Mouse (Mus musculus): ENCODE measurements around the gene Gimap1.

Gimap1 gene

DNA sequence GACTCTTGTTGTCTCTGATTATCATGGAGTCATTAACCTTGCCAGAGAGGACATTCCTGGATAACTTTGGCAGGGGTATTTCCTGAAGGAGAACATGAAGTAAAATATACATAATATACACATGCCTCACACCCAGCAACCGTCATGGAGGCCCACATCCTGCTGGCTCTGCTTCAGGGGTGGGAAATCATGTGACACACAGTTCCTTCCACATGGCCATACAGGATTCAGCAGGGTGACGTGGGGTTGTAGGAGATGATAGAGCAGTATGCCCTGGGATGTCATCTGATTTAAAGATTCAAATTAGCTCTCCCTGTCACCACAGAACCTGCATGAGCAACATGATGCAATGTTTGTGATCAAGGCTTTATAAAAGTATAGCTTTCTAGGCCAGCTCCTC is 49.0 kb downstream of the Gimap1 start:
- intact Hi-C loops (cut with DNase I): loop anchor here (10.0 kb wide), 1 partner anchor 233 kb away; the partner anchor contains the start of gene Lrrc61

Measured in adrenal gland (tissue).